Mouse (Mus musculus): ENCODE results near the gene Olfr484.

DNA sequence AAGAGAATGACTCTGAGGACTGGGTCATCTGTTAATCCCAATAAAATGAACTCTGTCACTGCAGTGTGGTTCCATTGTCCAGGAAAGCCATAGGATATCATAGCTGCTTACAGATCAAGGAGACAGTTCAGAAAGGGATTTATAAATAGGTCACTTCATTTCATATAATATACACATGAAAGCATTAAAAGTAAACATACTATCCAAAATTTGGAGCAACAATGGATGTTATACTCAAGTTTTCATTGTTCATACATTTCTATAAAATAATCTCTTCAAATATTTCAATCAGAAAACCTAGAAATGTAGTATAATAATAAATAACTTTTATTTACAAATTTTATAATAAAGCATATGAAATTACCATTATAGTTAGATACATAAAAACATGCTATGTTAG lies 32.5 kb upstream of the Olfr484 start, which contains the start of gene Olfr485:
- TF ChIP-seq CTCF (IDR thresholded peaks at IDR 0.05; ENCODE audit: borderline replicate concordance, insufficient read depth, low read depth, low read length) (no peak), POLR2A (IDR thresholded peaks at IDR 0.05; ENCODE audit: borderline replicate concordance, insufficient read depth, low read length) (no peak)
